Mouse (Mus musculus) adrenal gland, postnatal 10 days (tissue): ENCODE measurements around the gene Hist1h3a. TPM values are rescaled to one million over a fixed set of nuclear protein-coding genes. Genes with fewer than 3 reads are reported as not detected.

Experiments
- DNase-seq: peaks from one replicate; pipeline ENCODE4 v3.0.0; 2021; ENCODE audit warnings: mixed read lengths
- total RNA-seq, 2 experiments: library from RNA; stranded (reverse); gene quantifications; 2 replicates each; pipeline ENCODE4 v1.2.3; 2021

Hist1h3a gene
- total RNA-seq, 2 experiments from 2014 or later: 258 to 301 TPM

GRCm38 (mm10) chr13:23757921-23758320, 4.3 kb downstream of the Hist1h3a start:
- no peak for DNase-seq

- no peak for DNase-seq
These were observed 4.9 kb downstream of the Hist1h3a start for GRCm38 (mm10) chr13:23757211-23757773.

GRCm38 (mm10) chr13:23756790-23757189, 5.4 kb downstream of the Hist1h3a start, which contains the start of gene Hist1h4b:
TSS of gene Hist1h4b (plus strand) at chr13:23757013.
- DNase-seq: peak; percentile 91

GRCm38 (mm10) chr13:23755000-23755399, 7.2 kb downstream of the Hist1h3a start:
- no peak for DNase-seq

GRCm38 (mm10) chr13:23753314-23754078, 8.7 kb downstream of the Hist1h3a start:
- DNase-seq: no peak

GRCm38 (mm10) chr13:23752742-23753172, 9.4 kb downstream of the Hist1h3a start:
- DNase-seq: no peak

GRCm38 (mm10) chr13:23752067-23752741, 10.0 kb downstream of the Hist1h3a start, which contains the start of gene Hist1h3b:
TSS of gene Hist1h3b (plus strand) at chr13:23752267.
- DNase-seq: peak; percentile 93

GRCm38 (mm10) chr13:23751478-23751956, 10.7 kb downstream of the Hist1h3a start:
- DNase-seq: no peak

GRCm38 (mm10) chr13:23750839-23751477, 11.2 kb downstream of the Hist1h3a start, which contains the start of gene Hist1h2ab:
TSS of gene Hist1h2ab (plus strand) at chr13:23751126.
- peak; percentile 61 for DNase-seq

- DNase-seq: no peak
These were observed 12.5 kb downstream of the Hist1h3a start for GRCm38 (mm10) chr13:23749563-23750121.

- no peak for DNase-seq
These were observed 14.3 kb downstream of the Hist1h3a start for GRCm38 (mm10) chr13:23747892-23748288.

GRCm38 (mm10) chr13:23747081-23747891, 14.9 kb downstream of the Hist1h3a start:
- no peak for DNase-seq

- DNase-seq: peak; percentile 72
These were observed 15.7 kb downstream of the Hist1h3a start, which contains the start of gene Hist1h2bb for GRCm38 (mm10) chr13:23746201-23747080. TSS of gene Hist1h2bb (plus strand) at chr13:23746734.

- peak; percentile 86 for DNase-seq
These were observed 16.6 kb downstream of the Hist1h3a start, which contains the start of gene Hist1h3c for GRCm38 (mm10) chr13:23745381-23746161. TSS of gene Hist1h3c (minus strand) at chr13:23745602.

- no peak for DNase-seq
These were observed 17.5 kb downstream of the Hist1h3a start for GRCm38 (mm10) chr13:23744421-23745380.

- no peak for DNase-seq
These were observed 18.2 kb downstream of the Hist1h3a start for GRCm38 (mm10) chr13:23743963-23744362.

GRCm38 (mm10) chr13:23743215-23743614, 19.0 kb downstream of the Hist1h3a start:
- DNase-seq: no peak

GRCm38 (mm10) chr13:23742007-23742406, 20.2 kb downstream of the Hist1h3a start:
- no peak for DNase-seq
